9 mouse cellular contexts compared by ENCODE assay signal in the genomic region with DNA sequence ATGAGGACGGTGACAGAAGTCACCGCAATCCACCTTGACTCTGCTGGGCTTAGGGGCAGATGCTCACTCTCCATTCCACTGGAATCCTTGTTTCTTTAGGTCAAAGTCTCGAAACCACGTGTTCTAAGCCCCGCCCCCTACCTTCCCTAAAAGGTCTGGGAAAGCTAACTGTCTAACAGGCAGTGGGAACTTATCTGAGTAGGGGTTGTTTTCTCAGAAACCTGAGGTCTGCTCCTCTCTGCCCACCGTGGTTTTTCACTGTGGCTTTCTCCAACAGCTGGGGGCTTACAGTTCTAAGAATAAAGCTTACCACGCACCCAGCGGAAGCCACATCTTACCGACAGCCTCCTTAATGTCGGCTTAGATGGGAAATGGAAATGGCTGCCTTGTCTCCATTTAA. TPM values are rescaled to one million over a fixed set of nuclear protein-coding genes. Genes with fewer than 3 reads are reported as not detected.
DNase-seq lines count a peak whose midpoint lies in the region; ATAC-seq and TF ChIP-seq lines count a peak whose summit lies in the region.
"Had no signal": no experiment of that assay in that cellular context is flagged by ENCODE, and none has a peak within 500 bp of the region (broad histone marks: within the 10 kb centered on the region; RNA-seq: fewer than 3 reads in every experiment).

No protein-coding gene starts in this region.

- no peak overlapping the region for H3K27ac ChIP-seq in lung, embryonic 15.5 days
- H3K27ac ChIP-seq in embryonic facial prominence, embryonic 13.5 days, result no peak overlapping the region

- H3K4me1 ChIP-seq in lung, embryonic 15.5 days, result peaks cover 14% of the 10 kb centered on the region
- no peaks in the 10 kb centered on the region for H3K4me1 ChIP-seq in lung, adult 2 months (ENCODE audit: control insufficient read depth, insufficient read depth, low read length)
- H3K4me1 ChIP-seq in embryonic facial prominence, embryonic 13.5 days, result peaks cover 30% of the 10 kb centered on the region

- H3K9ac ChIP-seq in lung, embryonic 15.5 days, result no peak overlapping the region
- H3K9ac ChIP-seq in embryonic facial prominence, embryonic 13.5 days, result no peak overlapping the region

- no peak overlapping the region for H3K4me3 ChIP-seq in lung, embryonic 15.5 days
- no peak overlapping the region for H3K4me3 ChIP-seq in lung, adult 2 months (replicated peaks; ENCODE audit: extremely low read depth, low read depth, low read length)
- H3K4me3 ChIP-seq in embryonic facial prominence, embryonic 13.5 days, result no peak overlapping the region

- TF ChIP-seq POLR2A in lung, adult 2 months (IDR thresholded peaks at IDR 0.05; ENCODE audit: borderline replicate concordance, extremely low read depth, low read depth, low read length), result no peak

- 33% methylated on average over 10 of the region's 10 CpGs for WGBS in lung, embryonic 15.5 days
- 27% methylated on average over 10 of the region's 10 CpGs for WGBS in lung, adult 2 months
- WGBS in embryonic facial prominence, embryonic 13.5 days, result 36% methylated on average over 10 of the region's 10 CpGs

- ATAC-seq in lung, embryonic 15.5 days (ENCODE audit: borderline replicate concordance, extremely low read depth, low FRiP score, low TSS enrichment), result no peak
- no peak for ATAC-seq in embryonic facial prominence, embryonic 13.5 days (ENCODE audit: insufficient number of reproducible peaks, insufficient read depth, low FRiP score, low TSS enrichment, low read depth)

- H3K4me2 ChIP-seq in lung, embryonic 15.5 days, result peak overlapping the region; percentile 10; the same call in 1 of the 2 replicates
- peak overlapping the region; percentile 32; the same call in 1 of the 2 replicates for H3K4me2 ChIP-seq in embryonic facial prominence, embryonic 13.5 days

- DNase-seq in lung, adult 2 months, result no peak
- DNase-seq in kidney, postnatal 36 days, result peak; percentile 60 to 78
- DNase-seq in thymus, postnatal 4 days, result peak; percentile 61
- no peak for DNase-seq in gastrocnemius, postnatal 4 days (ENCODE audit: low spot score in 2 of 2)
- no peak for DNase-seq in cerebellum, adult 8-10 months
- DNase-seq: cerebellum, adult 9-10 months; lung, postnatal 4 days had no signal

- H3K9me3 ChIP-seq in lung, embryonic 15.5 days, result no peaks in the 10 kb centered on the region
- H3K9me3 ChIP-seq in embryonic facial prominence, embryonic 13.5 days, result no peaks in the 10 kb centered on the region

- TF ChIP-seq CTCF in lung, adult 2 months (IDR thresholded peaks at IDR 0.05; ENCODE audit: insufficient read depth, low read length), result no peak

- peaks cover 27% of the 10 kb centered on the region for H3K27me3 ChIP-seq in lung, embryonic 15.5 days
- H3K27me3 ChIP-seq in embryonic facial prominence, embryonic 13.5 days, result peaks cover 15% of the 10 kb centered on the region

- H3K36me3 ChIP-seq in lung, embryonic 15.5 days, result peaks cover 7% of the 10 kb centered on the region
- peaks cover 10% of the 10 kb centered on the region for H3K36me3 ChIP-seq in embryonic facial prominence, embryonic 13.5 days

RNA-seq across cellular contexts. Expression of gene Ldhal6b, which starts 12.0 kb away (rescaled TPM):
- polyA plus RNA-seq in lung, embryonic 15.5 days (2015; fragmentation: Nextera tagmentation; extraction: Ambion mirVana), result not detected in 2 replicates
- polyA plus RNA-seq in lung, adult 2 months (2012; rRNA removed), result 0.19 and 0.38 TPM in 2 replicates
- not detected in 2 replicates for polyA plus RNA-seq in embryonic facial prominence, embryonic 13.5 days (2015; fragmentation: Nextera tagmentation; extraction: Ambion mirVana)
- total RNA-seq in gastrocnemius, postnatal 4 days (2021), result 1 to 10 TPM in 1 of 2 experiments, under 1 TPM in 1; 0.91 to 1.1 TPM

RNA-seq across cellular contexts. Expression of gene Tmem242, which starts 33.5 kb away (rescaled TPM):
- polyA plus RNA-seq in lung, embryonic 15.5 days (2015; fragmentation: Nextera tagmentation; extraction: Ambion mirVana), result 118 and 127 TPM in 2 replicates
- polyA plus RNA-seq in lung, adult 2 months (2012; rRNA removed), result 4.8 and 11.4 TPM in 2 replicates
- polyA plus RNA-seq in embryonic facial prominence, embryonic 13.5 days (2015; fragmentation: Nextera tagmentation; extraction: Ambion mirVana), result 120 and 144 TPM in 2 replicates
- 100 to 1,000 TPM; 120 to 128 TPM for total RNA-seq in gastrocnemius, postnatal 4 days (2021)

Comparison
In these comparisons a context has a peak if more than half of its experiments do, and no peak if none do; other contexts are left out.
1. DNase-seq: peak in kidney, postnatal 36 days (2 of 2) and thymus, postnatal 4 days (single experiment); none in lung, adult 2 months (single experiment), gastrocnemius, postnatal 4 days (0 of 2) and cerebellum, adult 8-10 months (single experiment).